Mouse (Mus musculus): ENCODE results near the gene Ecel1. TPM values are rescaled to one million over a fixed set of nuclear protein-coding genes. Genes with fewer than 3 reads are reported as not detected.
A peak's percentile ranks its signal among the peaks of the same experiment; 100 is the strongest.

Gene Ecel1
- polyA plus RNA-seq, 1 experiment from 2014 or later, result not detected

DNA sequence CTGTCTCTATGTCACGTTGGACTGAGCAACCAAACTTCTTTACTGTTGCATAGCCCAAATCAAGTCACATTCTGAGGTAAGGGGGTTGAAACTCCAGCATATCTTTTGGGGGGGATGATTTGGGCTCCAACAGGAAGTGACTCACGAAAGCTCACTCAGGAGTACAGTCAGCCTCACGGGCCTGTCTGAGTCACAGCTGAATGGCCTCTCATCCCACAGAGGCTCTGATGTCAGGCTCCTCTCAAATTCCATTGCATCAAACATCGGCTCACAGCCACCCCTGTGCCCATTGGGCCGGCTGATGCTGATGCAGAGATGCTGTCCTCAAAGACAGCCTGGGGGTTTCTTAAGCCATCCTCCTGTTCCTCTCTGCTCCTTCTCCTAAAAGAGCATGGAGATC is 24.6 kb upstream of the Ecel1 start:
- Histone ChIP-seq H3K4me2 (no peak overlapping the region), H3K9me3 (replicated peaks; ENCODE audit: control insufficient read depth, low read length) (no peaks in the 10 kb centered on the region), H3K9ac (ENCODE audit: low read depth, low read length) (no peak overlapping the region), H3K27me3 (ENCODE audit: control insufficient read depth, insufficient read depth, low read length) (peaks cover 51% of the 10 kb centered on the region), H3K27ac (ENCODE audit: low read depth, low read length) (no peak overlapping the region), H3K4me1 (ENCODE audit: control insufficient read depth, insufficient read depth, low read length) (peaks cover 2% of the 10 kb centered on the region; the same call in 1 of the 2 replicates), H3K36me3 (ENCODE audit: control insufficient read depth, insufficient read depth, low read length) (no peaks in the 10 kb centered on the region), H3K4me3 (ENCODE audit: low read depth, low read length) (no peak overlapping the region)
- no peak for ATAC-seq (replicated peaks; ENCODE audit: insufficient number of reproducible peaks, low FRiP score, low TSS enrichment)
- WGBS (ENCODE audit: insufficient replicate concordance), result 34% methylated on average over 5 of the region's 5 CpGs

DNA sequence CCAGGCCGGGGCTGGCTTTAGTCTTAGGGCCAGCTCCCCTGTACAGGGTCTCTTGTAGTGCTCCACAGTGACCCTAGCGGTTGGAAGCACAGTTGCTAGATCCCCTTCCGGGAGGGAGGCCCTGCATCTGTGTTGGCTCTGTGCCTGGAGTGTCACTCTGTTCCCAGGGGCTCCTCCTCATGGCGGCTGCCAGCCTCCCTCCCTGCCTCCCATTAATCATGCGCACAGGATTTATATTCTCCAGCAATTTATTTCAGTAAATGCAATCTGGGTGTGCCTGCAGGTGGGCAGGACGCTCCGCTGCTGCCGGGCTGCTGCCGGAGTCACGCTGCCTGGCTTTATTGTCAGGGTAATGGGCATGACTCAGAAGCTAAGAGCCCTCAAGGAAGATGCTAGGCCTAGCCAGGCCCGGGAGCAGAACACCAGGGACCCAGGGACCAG is 19.6 kb upstream of the Ecel1 start:
- H3K9ac ChIP-seq (ENCODE audit: low read depth, low read length), result no peak overlapping the region
- 33% methylated on average over 11 of the region's 11 CpGs for WGBS (ENCODE audit: insufficient replicate concordance)
- H3K4me1 ChIP-seq (ENCODE audit: control insufficient read depth, insufficient read depth, low read length), result peaks cover 6% of the 10 kb centered on the region; the same call in 1 of the 2 replicates
- H3K27me3 ChIP-seq (ENCODE audit: control insufficient read depth, insufficient read depth, low read length), result peaks cover 37% of the 10 kb centered on the region
- no peak overlapping the region for H3K4me3 ChIP-seq (ENCODE audit: low read depth, low read length)
- peak; percentile 56; the same call in 1 of the 2 replicates for ATAC-seq (replicated peaks; ENCODE audit: insufficient number of reproducible peaks, low FRiP score, low TSS enrichment)
- H3K36me3 ChIP-seq (ENCODE audit: control insufficient read depth, insufficient read depth, low read length), result no peaks in the 10 kb centered on the region
- no peak overlapping the region for H3K4me2 ChIP-seq
- no peak overlapping the region for H3K27ac ChIP-seq (ENCODE audit: low read depth, low read length)
- H3K9me3 ChIP-seq (replicated peaks; ENCODE audit: control insufficient read depth, low read length), result no peaks in the 10 kb centered on the region

DNA sequence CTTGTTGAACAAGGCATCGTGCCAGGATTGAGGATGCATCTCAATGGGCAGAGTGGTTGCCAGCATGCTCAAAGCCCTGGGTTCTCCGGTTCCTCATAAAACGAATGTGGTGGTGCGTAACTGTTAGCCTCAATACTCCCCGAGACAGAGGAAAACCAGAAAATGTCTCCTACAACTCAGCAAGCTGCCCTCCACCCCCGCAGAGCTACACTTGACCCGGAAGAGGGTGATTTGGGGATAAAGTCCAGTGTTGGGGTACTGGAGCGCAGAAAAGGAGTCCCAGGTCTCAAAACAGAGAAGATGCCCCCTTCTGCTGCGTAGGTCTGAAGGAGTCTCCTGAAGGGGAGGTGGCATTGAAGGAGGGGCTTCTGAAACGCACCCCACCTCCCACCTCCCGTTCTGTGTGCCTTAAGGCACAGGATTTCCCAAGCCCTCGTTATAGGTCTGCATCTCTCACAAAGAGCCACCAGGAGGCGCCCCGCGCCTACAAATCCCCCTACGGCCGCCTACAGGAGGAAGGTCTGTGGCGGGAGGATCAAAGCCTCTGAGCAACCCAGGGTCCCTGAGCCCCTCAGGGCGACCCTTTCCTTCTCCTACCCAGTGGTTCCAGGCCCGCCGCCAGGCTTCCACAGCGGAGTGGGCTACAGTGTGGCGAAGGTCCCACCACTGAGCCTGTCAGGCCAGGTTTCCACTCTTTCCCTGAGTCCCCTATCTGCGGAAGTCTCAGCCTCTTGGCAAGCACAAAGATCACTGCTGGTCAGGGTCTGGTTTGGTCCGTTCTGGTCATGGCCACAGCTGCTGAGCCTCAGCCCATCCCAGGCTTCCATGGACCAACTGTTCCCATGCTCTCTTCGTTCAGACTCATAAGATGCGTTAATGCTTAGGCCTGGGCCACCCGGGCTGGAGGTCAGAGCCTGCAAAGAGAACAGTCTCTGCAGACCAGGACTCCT is 18.0 kb upstream of the Ecel1 start:
- ATAC-seq (replicated peaks; ENCODE audit: insufficient number of reproducible peaks, low FRiP score, low TSS enrichment), result no peak
- H3K4me1 ChIP-seq (ENCODE audit: control insufficient read depth, insufficient read depth, low read length), result peaks cover 15% of the 10 kb centered on the region; the same call in 1 of the 2 replicates
- H3K27me3 ChIP-seq (ENCODE audit: control insufficient read depth, insufficient read depth, low read length), result peaks cover 51% of the 10 kb centered on the region

DNA sequence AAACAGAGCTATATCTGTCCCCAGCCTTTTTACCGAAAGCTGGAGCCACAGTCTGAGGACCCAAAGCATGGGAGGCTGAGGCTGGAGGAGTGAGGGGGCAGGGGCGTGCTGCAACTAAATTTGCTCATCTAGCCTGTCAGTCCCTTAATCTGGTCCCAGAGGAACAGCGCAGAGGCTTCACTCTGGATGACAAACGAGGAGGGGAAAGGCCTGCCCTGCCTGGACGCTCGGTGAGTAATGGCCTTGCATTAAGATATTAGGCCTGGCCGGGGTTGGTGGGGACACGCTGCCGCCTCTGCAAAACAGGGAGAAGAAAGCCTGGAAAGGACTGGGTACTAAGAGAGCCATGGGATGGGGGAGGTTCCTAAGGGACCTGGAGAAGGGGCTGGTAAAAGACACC is 16.0 kb upstream of the Ecel1 start:
- no peak overlapping the region for H3K4me3 ChIP-seq (ENCODE audit: low read depth, low read length)
- H3K4me1 ChIP-seq (ENCODE audit: control insufficient read depth, insufficient read depth, low read length), result peaks cover 15% of the 10 kb centered on the region; the same call in 1 of the 2 replicates
- WGBS (ENCODE audit: insufficient replicate concordance), result 39% methylated on average over 9 of the region's 9 CpGs
- ATAC-seq (replicated peaks; ENCODE audit: insufficient number of reproducible peaks, low FRiP score, low TSS enrichment), result no peak
- H3K27ac ChIP-seq (ENCODE audit: low read depth, low read length), result no peak overlapping the region
- no peaks in the 10 kb centered on the region for H3K9me3 ChIP-seq (replicated peaks; ENCODE audit: control insufficient read depth, low read length)
- H3K4me2 ChIP-seq, result no peak overlapping the region
- no peak overlapping the region for H3K9ac ChIP-seq (ENCODE audit: low read depth, low read length)
- H3K36me3 ChIP-seq (ENCODE audit: control insufficient read depth, insufficient read depth, low read length), result no peaks in the 10 kb centered on the region
- peaks cover 65% of the 10 kb centered on the region for H3K27me3 ChIP-seq (ENCODE audit: control insufficient read depth, insufficient read depth, low read length)

More for the DNA sequence above, 18.0 kb upstream of the Ecel1 start:
- Histone ChIP-seq H3K36me3 (ENCODE audit: control insufficient read depth, insufficient read depth, low read length) (no peaks in the 10 kb centered on the region), H3K27ac (ENCODE audit: low read depth, low read length) (no peak overlapping the region), H3K4me3 (ENCODE audit: low read depth, low read length) (no peak overlapping the region), H3K9me3 (replicated peaks; ENCODE audit: control insufficient read depth, low read length) (no peaks in the 10 kb centered on the region), H3K4me2 (0 out of 2 replicates have a peak overlapping the region, but pooled peaks have one; percentile 4), H3K9ac (ENCODE audit: low read depth, low read length) (no peak overlapping the region)
- 25% methylated on average over 28 of the region's 28 CpGs for WGBS (ENCODE audit: insufficient replicate concordance)

DNA sequence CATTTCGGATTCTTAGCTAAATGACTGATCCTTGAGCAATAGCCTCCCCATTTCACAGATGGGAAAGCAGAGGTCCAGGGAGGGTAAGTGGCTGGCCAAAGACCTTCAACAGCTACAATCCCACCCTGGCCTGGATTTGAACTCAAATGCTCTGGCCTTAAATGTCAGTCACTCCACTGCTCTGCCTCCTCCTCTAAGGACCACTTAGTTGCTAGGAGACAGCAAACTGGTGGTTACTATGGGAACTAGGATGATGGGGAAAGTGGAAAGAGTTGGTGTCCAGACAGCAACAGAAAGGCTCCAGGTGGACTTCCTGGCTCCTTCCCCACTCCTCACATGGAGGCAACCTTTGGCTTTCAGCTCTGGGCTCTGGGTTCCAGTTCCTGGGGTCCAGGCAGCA is 15.0 kb upstream of the Ecel1 start:
- peaks cover 73% of the 10 kb centered on the region for H3K27me3 ChIP-seq (ENCODE audit: control insufficient read depth, insufficient read depth, low read length)
- H3K4me3 ChIP-seq (ENCODE audit: low read depth, low read length), result no peak overlapping the region
- WGBS (ENCODE audit: insufficient replicate concordance), result 78% methylated on average over 1 of the region's 1 CpGs
- no peak overlapping the region for H3K9ac ChIP-seq (ENCODE audit: low read depth, low read length)
- no peak overlapping the region for H3K27ac ChIP-seq (ENCODE audit: low read depth, low read length)
- no peak overlapping the region for H3K4me2 ChIP-seq
- peaks cover 15% of the 10 kb centered on the region; the same call in 1 of the 2 replicates for H3K4me1 ChIP-seq (ENCODE audit: control insufficient read depth, insufficient read depth, low read length)
- H3K36me3 ChIP-seq (ENCODE audit: control insufficient read depth, insufficient read depth, low read length), result no peaks in the 10 kb centered on the region
- ATAC-seq (replicated peaks; ENCODE audit: insufficient number of reproducible peaks, low FRiP score, low TSS enrichment), result no peak
- H3K9me3 ChIP-seq (replicated peaks; ENCODE audit: control insufficient read depth, low read length), result no peaks in the 10 kb centered on the region

DNA sequence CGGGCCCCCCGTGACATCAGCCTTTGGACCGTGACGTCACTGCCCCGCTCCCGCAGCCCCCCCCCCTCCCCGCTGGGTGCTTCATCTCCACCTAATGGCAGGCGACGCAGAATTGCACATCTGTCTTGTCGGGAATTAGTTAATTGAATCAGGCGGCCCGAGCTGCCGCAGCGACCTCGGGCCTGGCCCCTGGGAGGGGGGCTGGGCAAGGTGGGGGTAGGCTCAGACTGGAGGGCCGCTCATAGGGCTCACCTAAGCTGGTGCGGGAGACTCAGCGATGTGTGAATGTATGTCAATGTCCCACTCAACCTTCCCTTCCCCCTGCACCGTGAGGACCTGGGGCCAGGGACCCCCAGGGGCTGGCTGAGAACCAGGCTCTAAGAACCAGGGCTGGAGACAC is 14.1 kb upstream of the Ecel1 start:
- 6% methylated on average over 19 of the region's 19 CpGs for WGBS (ENCODE audit: insufficient replicate concordance)
- H3K36me3 ChIP-seq (ENCODE audit: control insufficient read depth, insufficient read depth, low read length), result no peaks in the 10 kb centered on the region
- peaks cover 81% of the 10 kb centered on the region for H3K27me3 ChIP-seq (ENCODE audit: control insufficient read depth, insufficient read depth, low read length)
- H3K27ac ChIP-seq (ENCODE audit: low read depth, low read length), result no peak overlapping the region
- no peak for ATAC-seq (replicated peaks; ENCODE audit: insufficient number of reproducible peaks, low FRiP score, low TSS enrichment)
- H3K4me1 ChIP-seq (ENCODE audit: control insufficient read depth, insufficient read depth, low read length), result peaks cover 9% of the 10 kb centered on the region; the same call in 1 of the 2 replicates
- peak overlapping the region; percentile 32 for H3K4me2 ChIP-seq
- H3K4me3 ChIP-seq (ENCODE audit: low read depth, low read length), result no peak overlapping the region
- no peak overlapping the region for H3K9ac ChIP-seq (ENCODE audit: low read depth, low read length)
- H3K9me3 ChIP-seq (replicated peaks; ENCODE audit: control insufficient read depth, low read length), result no peaks in the 10 kb centered on the region

DNA sequence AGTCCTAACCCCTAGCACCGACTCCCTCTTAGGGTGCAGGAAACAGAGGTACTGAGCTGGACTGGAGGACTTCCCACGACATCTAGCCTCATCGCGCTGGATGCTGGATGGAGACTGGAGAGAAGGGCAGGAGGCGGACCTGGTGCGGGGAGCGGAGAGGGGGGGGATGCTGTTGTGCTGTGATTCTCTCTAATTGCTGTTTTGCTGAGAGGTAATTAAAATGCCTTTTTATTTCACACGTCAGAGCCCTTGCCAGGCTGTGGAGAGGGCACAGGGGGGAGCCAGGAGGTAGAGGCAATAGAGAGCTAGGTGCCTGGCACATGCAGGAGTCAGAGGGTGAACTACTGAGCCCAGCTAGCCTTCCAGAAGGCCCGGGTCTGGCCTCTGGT is 8.5 kb upstream of the Ecel1 start:
- no peaks in the 10 kb centered on the region for H3K9me3 ChIP-seq (replicated peaks; ENCODE audit: control insufficient read depth, low read length)
- peaks cover 76% of the 10 kb centered on the region for H3K27me3 ChIP-seq (ENCODE audit: control insufficient read depth, insufficient read depth, low read length)
- no peak overlapping the region for H3K9ac ChIP-seq (ENCODE audit: low read depth, low read length)
- no peaks in the 10 kb centered on the region for H3K36me3 ChIP-seq (ENCODE audit: control insufficient read depth, insufficient read depth, low read length)
- H3K4me1 ChIP-seq (ENCODE audit: control insufficient read depth, insufficient read depth, low read length), result 0 out of 2 replicates have a peak, but pooled peaks cover 3% of the 10 kb centered on the region
- no peak for ATAC-seq (replicated peaks; ENCODE audit: insufficient number of reproducible peaks, low FRiP score, low TSS enrichment)
- no peak overlapping the region for H3K4me2 ChIP-seq
- H3K4me3 ChIP-seq (ENCODE audit: low read depth, low read length), result no peak overlapping the region
- H3K27ac ChIP-seq (ENCODE audit: low read depth, low read length), result no peak overlapping the region
- 34% methylated on average over 9 of the region's 9 CpGs for WGBS (ENCODE audit: insufficient replicate concordance)

DNA sequence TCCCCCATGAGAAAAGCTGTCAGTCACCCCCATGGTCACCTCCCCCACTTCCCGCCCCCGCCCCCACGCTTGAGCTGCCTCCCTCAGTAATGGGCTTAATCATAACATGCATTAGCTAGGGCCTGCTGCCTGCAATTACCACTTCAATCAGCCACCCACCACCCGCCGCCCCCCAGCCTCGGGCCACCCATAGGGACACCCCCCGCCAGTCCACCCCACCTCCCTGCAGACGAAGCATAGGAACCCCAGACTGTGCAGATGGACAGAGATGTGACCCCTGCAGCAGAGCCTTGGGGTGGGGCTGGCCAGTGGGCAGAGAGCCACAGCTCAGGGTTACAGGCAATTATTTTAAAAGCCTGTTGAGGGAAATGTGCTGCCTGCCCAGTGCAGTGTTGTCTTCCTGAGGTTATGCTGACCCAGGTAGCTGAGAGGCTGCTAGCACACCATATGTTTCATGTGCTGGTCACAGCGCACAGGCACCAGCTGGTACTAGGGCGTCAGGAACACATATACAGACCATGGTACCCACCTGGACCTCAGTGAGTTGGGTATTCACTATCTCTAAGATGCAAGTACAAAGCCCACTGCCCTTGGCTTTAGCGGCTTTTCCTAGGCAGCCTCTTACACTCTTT is 8.0 kb upstream of the Ecel1 start:
- Histone ChIP-seq H3K27me3 (ENCODE audit: control insufficient read depth, insufficient read depth, low read length) (peaks cover 74% of the 10 kb centered on the region), H3K4me1 (ENCODE audit: control insufficient read depth, insufficient read depth, low read length) (no peaks in the 10 kb centered on the region), H3K4me2 (no peak overlapping the region), H3K9ac (ENCODE audit: low read depth, low read length) (no peak overlapping the region), H3K9me3 (replicated peaks; ENCODE audit: control insufficient read depth, low read length) (no peaks in the 10 kb centered on the region), H3K4me3 (ENCODE audit: low read depth, low read length) (no peak overlapping the region), H3K36me3 (ENCODE audit: control insufficient read depth, insufficient read depth, low read length) (no peaks in the 10 kb centered on the region), H3K27ac (ENCODE audit: low read depth, low read length) (no peak overlapping the region)
- 25% methylated on average over 11 of the region's 11 CpGs for WGBS (ENCODE audit: insufficient replicate concordance)
- ATAC-seq (replicated peaks; ENCODE audit: insufficient number of reproducible peaks, low FRiP score, low TSS enrichment), result no peak
